Mouse (Mus musculus) intestine, postnatal 0 days (tissue): Measurements from ENCODE around the gene Eed. TPM values are rescaled to one million over a fixed set of nuclear protein-coding genes. Genes with fewer than 3 reads are reported as not detected.

Source experiments
- ATAC-seq: fragments of 200-750 bp; cut with Nextera tagmentation; 2 replicates; pipeline ENCODE4 v1.8.0; 2017; ENCODE audit warnings: mild to moderate bottlenecking, moderate TSS enrichment, moderate library complexity
- H3K27ac ChIP-seq: fragments of 300-500 bp; sonication (generic); 2 replicates; pipeline ENCODE4 v1.5.1; 2014; ENCODE audit warnings: mild to moderate bottlenecking, low read depth, low read length, moderate library complexity
- H3K27me3 ChIP-seq: fragments of 300-500 bp; sonication (generic); replicated peaks from 2 replicates; pipeline ENCODE4 v1.6.1; 2014; ENCODE audit warnings: low read length, mixed read lengths; ENCODE audit not compliant: control insufficient read depth, insufficient read depth
- H3K36me3 ChIP-seq: fragments of 300-500 bp; sonication (generic); 2 replicates; pipeline ENCODE4 v1.6.1; 2014; ENCODE audit warnings: mild to moderate bottlenecking, moderate library complexity; ENCODE audit not compliant: control insufficient read depth, insufficient read depth
- H3K4me1 ChIP-seq: fragments of 300-500 bp; sonication (generic); replicated peaks from 2 replicates; pipeline ENCODE4 v1.6.1; 2014; ENCODE audit warnings: antibody characterized with exemption, low read length, mixed read lengths; ENCODE audit not compliant: control insufficient read depth, insufficient read depth
- H3K4me2 ChIP-seq: fragments of 300-500 bp; sonication (generic); replicated peaks from 2 replicates; pipeline ENCODE4 v1.6.1; 2014; ENCODE audit warnings: low read depth, mild to moderate bottlenecking, moderate library complexity
- H3K4me3 ChIP-seq: fragments of 300-500 bp; sonication (generic); 2 replicates; pipeline ENCODE4 v1.5.1; 2014; ENCODE audit warnings: low read depth, low read length
- H3K9ac ChIP-seq: fragments of 300-500 bp; sonication (generic); 2 replicates; pipeline ENCODE4 v1.6.1; 2014; ENCODE audit warnings: mild to moderate bottlenecking, low read depth, low read length
- H3K9me3 ChIP-seq: fragments of 300-500 bp; sonication (generic); 2 replicates; pipeline ENCODE4 v1.6.1; 2016; ENCODE audit warnings: mixed run types; ENCODE audit not compliant: control insufficient read depth
- CTCF ChIP-seq: sonication (generic); IDR thresholded peaks from 2 replicates; pipeline ENCODE4 v1.5.1; 2016; ENCODE audit warnings: low read depth, mild to moderate bottlenecking, control low read depth, antibody characterized with exemption, moderate library complexity
- WGBS: fragments of 180-500 bp; shearing (Covaris S2); extraction: QIAGEN DNeasy Blood & Tissue Kit; methylation state at CpG from one replicate; pipeline ENCODE4 v1.1.7; 2014; 5-methylcytosine and 5-hydroxymethylcytosine counted together
- polyA plus RNA-seq: library from polyadenylated mRNA; unstranded; fragments of >200 nt; fragmentation: Nextera tagmentation; extraction: Ambion mirVana; gene quantifications from 2 replicates; pipeline ENCODE4 v1.2.1, GENCODE M21; 2015

The Eed gene
- polyA plus RNA-seq, 1 experiment from 2014 or later: 33.7 TPM

DNA sequence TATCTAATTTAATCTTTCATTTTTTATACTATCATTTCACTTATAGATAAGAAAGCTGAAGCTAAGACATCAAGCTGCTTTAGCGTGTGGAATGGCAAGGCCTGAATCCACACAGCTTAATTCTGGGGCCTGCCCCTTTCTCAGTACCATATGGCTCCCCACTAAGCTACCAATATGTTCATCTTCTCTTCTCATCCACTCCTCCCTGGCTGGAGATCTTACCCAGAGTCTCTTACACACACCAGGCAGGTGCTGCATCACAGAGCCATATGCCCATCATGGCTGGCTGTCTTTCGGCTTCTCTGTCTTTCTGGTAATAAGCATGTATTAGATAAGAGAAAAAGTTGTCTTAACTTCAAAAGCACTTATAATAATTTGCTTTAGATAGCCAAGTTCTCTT, 2.7 kb upstream of the Eed start:
- Histone ChIP-seq H3K4me3 (no peak overlapping the region), H3K36me3 (no peaks in the 10 kb centered on the region), H3K4me2 (no peak overlapping the region), H3K27me3 (no peaks in the 10 kb centered on the region), H3K4me1 (no peaks in the 10 kb centered on the region), H3K9me3 (no peaks in the 10 kb centered on the region), H3K9ac (no peak overlapping the region), H3K27ac (no peak overlapping the region)
- 81% methylated on average over 2 of the region's 2 CpGs for WGBS
- TF ChIP-seq CTCF: no peak
- no peak for ATAC-seq

DNA sequence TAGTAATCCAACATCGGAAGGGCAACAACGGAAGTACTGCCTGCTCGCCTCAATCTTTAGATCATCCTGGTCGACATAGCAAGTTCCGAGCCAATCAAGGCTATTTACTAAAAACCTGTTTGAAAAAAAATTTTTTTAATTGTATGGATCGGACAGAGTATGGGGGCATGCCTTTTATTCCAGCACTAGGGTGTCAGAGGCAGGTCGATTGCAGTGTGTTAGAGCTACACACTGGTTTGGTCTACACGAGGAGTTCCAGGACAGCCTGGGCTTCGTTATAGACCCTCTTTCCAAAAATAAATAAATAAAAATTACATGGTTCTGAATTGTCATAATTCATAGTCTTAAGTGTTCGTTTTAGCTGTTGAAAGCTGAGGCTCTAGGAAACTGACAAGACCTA, 774 bp upstream of the Eed start:
- Histone ChIP-seq H3K4me2 (peak overlapping the region; percentile 82), H3K27ac (no peak overlapping the region), H3K4me3 (peak overlapping the region; percentile 85), H3K27me3 (no peaks in the 10 kb centered on the region), H3K9ac (peak overlapping the region; percentile 96), H3K9me3 (no peaks in the 10 kb centered on the region), H3K36me3 (peaks cover 5% of the 10 kb centered on the region; the same call in 1 of the 2 replicates), H3K4me1 (no peaks in the 10 kb centered on the region)
- ATAC-seq: no peak
- TF ChIP-seq CTCF: no peak
- 5% methylated on average over 10 of the region's 10 CpGs for WGBS

DNA sequence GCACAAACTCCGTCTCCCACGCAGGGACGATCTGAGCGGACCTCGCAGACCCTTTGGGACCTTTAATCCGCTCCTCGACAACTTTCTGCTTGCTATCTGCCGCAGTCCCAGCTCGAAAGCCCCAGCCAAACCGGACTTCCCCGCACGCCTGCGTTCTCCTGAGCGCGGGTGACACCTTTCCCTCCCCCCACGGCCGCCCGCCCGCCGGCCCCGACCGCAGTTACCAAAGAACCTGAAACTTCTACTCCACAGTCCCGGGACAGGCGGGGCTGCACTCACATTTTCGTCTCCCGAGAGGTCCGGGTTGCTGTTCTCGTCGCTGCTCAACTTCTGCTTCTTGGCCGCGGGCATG, 674 bp downstream of the Eed start:
- no peak for TF ChIP-seq CTCF
- Histone ChIP-seq H3K4me3 (peak overlapping the region; percentile 85), H3K4me2 (peak overlapping the region; percentile 82), H3K9me3 (no peaks in the 10 kb centered on the region), H3K27ac (peak overlapping the region; percentile 99), H3K9ac (peak overlapping the region; percentile 96), H3K4me1 (no peaks in the 10 kb centered on the region), H3K27me3 (no peaks in the 10 kb centered on the region), H3K36me3 (peaks cover 14% of the 10 kb centered on the region; the same call in 1 of the 2 replicates)
- ATAC-seq: peak; percentile 25
- 0% methylated on average over 31 of the region's 31 CpGs for WGBS

DNA sequence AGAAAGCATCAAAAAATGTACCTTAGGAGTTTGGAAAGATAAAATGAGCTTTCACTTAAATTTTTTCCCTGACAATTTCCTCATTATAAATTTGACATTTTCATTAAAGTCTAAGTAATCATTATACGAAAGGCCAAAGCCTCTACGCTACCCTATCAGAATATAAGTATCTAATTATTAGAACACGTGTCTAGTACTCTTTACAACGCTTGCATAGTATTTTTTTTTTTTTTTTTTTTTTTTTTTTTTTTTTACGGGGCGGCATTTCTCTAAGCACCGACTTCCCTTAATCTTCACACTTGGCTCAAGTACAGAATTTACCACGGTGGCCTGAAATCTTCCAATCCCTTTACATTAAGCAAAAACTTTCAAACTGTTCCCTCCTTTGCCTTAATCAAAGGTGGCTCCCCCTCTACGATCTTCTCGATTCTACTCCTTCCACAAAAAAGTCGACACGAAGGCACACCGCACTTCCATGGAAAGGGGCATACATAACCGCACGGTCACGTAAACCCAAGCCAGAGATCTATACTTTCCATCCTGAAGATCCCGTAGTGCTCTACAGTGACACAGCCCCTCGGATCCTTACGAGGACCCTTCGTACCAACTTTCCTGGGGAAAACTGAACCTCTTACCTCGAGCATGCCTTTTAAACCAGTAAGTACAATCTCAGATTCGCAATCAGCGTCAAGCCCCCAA, 1.2 kb downstream of the Eed start:
- no peaks in the 10 kb centered on the region for H3K27me3 ChIP-seq
- H3K36me3 ChIP-seq: peaks cover 17% of the 10 kb centered on the region; the same call in 1 of the 2 replicates
- H3K4me2 ChIP-seq: peak overlapping the region; percentile 82
- peak overlapping the region; percentile 96 for H3K9ac ChIP-seq
- H3K27ac ChIP-seq: peak overlapping the region; percentile 99
- WGBS: 1% methylated on average over 23 of the region's 23 CpGs
- H3K9me3 ChIP-seq: no peaks in the 10 kb centered on the region
- no peaks in the 10 kb centered on the region for H3K4me1 ChIP-seq
- no peak for TF ChIP-seq CTCF
- no peak for ATAC-seq
- H3K4me3 ChIP-seq: peak overlapping the region; percentile 85

DNA sequence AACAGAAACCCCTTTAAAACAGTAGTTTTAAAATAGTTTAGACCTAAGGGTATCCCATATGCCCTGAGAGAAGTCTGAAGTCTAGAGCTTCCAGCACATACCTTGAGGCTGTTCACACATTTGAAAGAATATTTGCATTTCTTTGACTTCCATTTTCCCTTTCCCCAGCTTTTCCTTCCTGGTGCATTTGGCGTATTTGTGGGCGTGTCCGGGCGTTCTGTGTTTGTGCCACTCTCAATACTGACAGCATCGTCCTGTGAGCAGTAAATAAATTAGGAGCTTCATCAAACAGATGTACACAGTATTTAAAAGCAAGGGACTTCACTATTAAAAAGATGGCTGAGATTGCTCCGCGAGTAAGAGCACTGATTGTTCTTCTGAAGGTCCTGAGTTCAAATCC, 4.0 kb downstream of the Eed start:
- no peak for TF ChIP-seq CTCF
- H3K36me3 ChIP-seq: peaks cover 33% of the 10 kb centered on the region

DNA sequence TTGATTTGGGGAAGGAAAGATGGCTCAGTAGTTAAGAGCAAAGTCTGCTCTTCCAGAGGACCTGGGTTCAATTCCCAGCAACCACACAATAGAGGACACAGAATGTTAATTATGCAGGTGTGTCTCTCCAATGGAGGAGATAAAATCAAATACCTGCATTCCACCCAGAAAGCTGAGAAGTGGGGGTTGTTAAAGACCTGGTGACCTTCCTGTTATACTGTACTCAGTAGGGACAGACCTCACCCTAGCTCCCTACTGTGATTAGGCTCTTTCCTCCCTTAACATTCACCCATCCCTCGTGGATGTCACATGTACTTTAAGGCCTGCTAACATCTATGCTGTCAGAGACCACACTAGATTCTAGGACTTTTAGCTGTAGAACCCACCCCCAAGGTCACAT, 5.2 kb downstream of the Eed start:
- no peak for TF ChIP-seq CTCF

More for the DNA sequence above, 4.0 kb downstream of the Eed start:
- H3K4me2 ChIP-seq: no peak overlapping the region
- no peak overlapping the region for H3K27ac ChIP-seq
- H3K4me1 ChIP-seq: no peaks in the 10 kb centered on the region
- no peaks in the 10 kb centered on the region for H3K27me3 ChIP-seq
- H3K9me3 ChIP-seq: no peaks in the 10 kb centered on the region
- H3K9ac ChIP-seq: no peak overlapping the region
- no peak overlapping the region for H3K4me3 ChIP-seq
- ATAC-seq: no peak
- WGBS: 84% methylated on average over 7 of the region's 7 CpGs

More for the DNA sequence above, 5.2 kb downstream of the Eed start:
- 88% methylated on average over 1 of the region's 1 CpGs for WGBS
- no peak for ATAC-seq
- Histone ChIP-seq H3K27ac (no peak overlapping the region), H3K4me3 (no peak overlapping the region), H3K9me3 (no peaks in the 10 kb centered on the region), H3K4me1 (no peaks in the 10 kb centered on the region), H3K36me3 (peaks cover 33% of the 10 kb centered on the region), H3K4me2 (no peak overlapping the region), H3K27me3 (no peaks in the 10 kb centered on the region), H3K9ac (no peak overlapping the region)
